Mouse (Mus musculus) right cerebral cortex, postnatal 36 days (tissue): ENCODE data around the gene Pheta2.
"Not testable (repeated sequence)": the region's sequence is repeated elsewhere in the genome, so short reads cannot be mapped to it uniquely, and the experiment has no call there.

Experiments used
- DNase-seq, 2 experiments: peaks; one replicate each; pipeline ENCODE4 v3.0.0; 2022; ENCODE audit warnings: low spot score in 2 of 2, mixed read lengths in 1 of 2

The Pheta2 gene

GRCm38 (mm10) chr15:82343368-82344287 is 4.9 kb downstream of the Pheta2 start:
- DNase-seq, result no peak

DNA sequence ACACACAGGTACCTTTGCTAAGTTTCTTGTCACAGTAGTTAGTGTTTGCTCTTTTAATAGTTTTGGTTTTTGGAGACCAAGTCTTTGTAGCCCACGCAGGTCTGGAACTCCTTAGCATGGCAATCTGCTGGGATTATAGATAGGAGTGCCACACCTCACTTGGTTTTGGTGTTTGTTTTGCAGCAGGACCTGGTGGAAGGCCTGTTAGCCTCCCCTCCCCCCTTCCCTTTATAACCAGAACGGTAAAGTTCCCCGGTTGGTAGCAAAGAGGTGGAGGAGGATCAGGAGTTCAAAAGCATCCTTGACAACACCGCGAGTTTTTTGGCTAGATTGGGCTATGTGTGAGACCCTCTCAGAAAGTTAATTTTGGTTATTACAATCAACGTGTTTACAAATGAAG is 6.2 kb downstream of the Pheta2 start:
- no peak for DNase-seq

GRCm38 (mm10) chr15:82345820-82346470 is 7.2 kb downstream of the Pheta2 start:
- DNase-seq, result peak; percentile 96 to 97

- DNase-seq, result no peak
Observed at GRCm38 (mm10) chr15:82346580-82347302, 8.0 kb downstream of the Pheta2 start.

DNA sequence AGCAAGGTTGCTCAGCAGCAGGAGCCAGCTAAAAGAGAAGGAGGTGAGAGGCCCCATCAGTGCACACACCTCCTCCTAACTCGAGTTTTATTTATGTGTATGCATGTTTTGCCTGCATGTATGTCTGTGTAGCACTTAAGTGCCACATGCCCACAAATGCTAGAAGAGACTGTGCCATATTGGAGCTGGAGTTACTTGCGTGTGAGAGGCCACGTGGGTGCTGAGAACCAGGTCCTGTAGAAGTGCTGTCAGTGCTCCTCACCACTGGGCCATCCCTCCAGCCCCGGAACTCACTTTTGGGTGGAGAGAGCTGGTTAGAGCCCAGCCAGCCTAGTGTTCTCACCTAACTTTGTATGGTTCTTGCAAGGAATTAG is 8.5 kb downstream of the Pheta2 start:
- no peak for DNase-seq

DNA sequence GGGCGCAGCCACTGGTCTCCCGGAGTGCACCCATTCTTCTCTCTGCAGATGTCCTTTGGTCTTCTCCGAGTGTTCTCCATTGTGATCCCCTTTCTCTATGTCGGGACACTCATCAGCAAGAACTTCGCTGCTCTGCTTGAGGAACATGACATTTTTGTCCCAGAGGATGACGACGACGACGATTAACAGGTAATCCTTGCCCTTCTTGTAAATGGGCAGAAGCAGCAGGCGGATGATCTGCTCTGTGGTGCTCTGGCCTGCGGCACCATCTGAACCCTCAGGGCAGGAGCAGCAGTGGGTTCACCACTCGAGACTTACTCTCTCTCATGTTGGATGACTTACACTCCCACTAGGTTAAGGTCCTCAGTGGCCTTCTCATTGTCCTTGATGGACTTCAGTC is 9.1 kb downstream of the Pheta2 start:
- no peak for DNase-seq

GRCm38 (mm10) chr15:82348258-82348998 is 9.7 kb downstream of the Pheta2 start:
- DNase-seq, result no peak

- no peak for DNase-seq
Observed at GRCm38 (mm10) chr15:82348999-82349341, 10.2 kb downstream of the Pheta2 start.

- no peak for DNase-seq
Observed at GRCm38 (mm10) chr15:82350349-82350748, 11.6 kb downstream of the Pheta2 start.

DNA sequence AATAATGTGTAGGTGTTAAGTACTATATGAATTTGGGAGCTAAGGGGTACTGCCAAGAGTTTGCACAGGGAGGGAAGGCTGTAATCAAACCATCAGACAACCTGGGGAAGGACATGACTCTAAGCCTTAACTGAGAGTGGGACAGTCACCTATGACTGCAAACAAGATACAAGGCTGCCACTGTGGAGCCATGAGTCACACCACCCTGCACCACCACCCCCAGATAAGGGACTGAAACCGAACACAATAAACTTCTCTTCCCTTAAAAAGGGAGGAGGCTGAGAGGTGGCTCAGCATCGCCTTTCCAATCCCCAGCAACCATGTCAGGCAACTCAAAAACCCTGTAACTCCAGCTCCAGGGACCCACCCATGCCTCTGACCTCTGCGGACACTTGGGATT is 12.7 kb downstream of the Pheta2 start:
- no peak for DNase-seq

GRCm38 (mm10) chr15:82353078-82353744 is 14.5 kb downstream of the Pheta2 start:
- no peak for DNase-seq

DNA sequence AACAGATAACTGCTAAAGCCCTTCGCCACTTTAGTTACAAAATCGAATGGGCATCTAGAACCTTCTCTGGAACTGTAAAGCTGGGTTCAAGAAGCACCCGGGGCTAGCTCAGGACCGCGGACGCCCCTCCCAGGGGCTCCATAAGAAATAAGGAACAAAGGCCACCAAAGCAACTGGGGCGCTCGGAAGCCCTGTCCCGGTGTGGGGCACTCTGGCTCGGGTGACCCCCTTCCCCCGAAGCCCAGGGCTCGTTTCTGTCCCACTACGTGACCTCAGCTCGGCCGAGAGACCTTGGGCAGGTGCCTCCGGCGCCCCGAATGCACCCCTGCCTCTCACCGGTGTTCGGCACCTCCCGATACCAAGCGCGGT is 15.0 kb downstream of the Pheta2 start:
- DNase-seq, result no peak

- peak; percentile 93 to 96 for DNase-seq
Observed at GRCm38 (mm10) chr15:82354126-82354945, 15.6 kb downstream of the Pheta2 start, which contains the start of gene Ndufa6. TSS of gene Ndufa6 (minus strand) at chr15:82354322.

- no peak for DNase-seq
Observed at GRCm38 (mm10) chr15:82358431-82359260, 19.9 kb downstream of the Pheta2 start.

DNA sequence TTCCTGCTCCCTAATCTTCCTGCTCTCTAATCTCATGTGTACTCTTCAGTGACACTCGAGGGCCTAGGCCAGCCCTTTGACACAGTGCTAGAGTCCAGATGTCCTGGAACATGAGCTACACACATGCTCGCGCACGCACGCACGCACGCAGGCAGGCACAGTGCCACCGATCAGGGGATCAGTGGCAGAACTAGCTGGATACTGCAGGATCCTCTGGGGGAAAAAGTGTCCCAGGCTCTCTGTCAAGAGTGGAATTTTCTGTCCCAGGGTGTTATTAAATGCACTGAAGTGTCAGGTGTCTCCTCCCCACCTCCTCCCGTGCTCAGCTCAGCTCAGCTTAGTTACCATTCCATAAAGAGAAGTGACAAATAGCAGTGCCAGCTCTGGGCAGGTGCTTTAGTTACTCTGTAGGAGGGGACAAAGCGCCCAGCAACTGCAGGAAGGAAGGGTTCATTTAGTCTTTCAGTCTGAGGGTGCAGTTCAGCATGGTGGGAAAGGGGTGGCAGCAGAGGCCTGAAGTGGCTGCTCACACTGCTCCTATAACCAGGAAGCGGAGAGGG is 22.8 kb downstream of the Pheta2 start:
- no peak for DNase-seq

DNA sequence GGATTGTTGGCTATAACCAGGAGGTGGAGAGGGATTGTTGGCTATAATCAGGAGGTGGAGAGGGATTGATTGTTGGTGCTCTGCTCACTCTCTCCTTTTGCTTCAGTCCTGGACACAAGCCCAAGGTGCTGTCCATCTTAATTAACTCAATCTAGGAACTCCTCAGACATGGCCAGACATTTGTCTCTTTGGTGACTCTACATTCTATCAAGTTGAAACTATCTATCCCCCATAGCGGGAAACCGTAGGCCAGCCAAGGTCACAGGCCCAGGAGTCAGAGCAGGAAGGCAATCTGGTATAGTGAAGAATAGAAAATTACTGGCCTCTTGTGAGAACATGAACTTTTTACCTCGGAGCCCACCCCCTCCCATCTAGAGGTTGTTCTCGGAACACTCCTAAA is 23.5 kb downstream of the Pheta2 start:
- no peak for DNase-seq

DNA sequence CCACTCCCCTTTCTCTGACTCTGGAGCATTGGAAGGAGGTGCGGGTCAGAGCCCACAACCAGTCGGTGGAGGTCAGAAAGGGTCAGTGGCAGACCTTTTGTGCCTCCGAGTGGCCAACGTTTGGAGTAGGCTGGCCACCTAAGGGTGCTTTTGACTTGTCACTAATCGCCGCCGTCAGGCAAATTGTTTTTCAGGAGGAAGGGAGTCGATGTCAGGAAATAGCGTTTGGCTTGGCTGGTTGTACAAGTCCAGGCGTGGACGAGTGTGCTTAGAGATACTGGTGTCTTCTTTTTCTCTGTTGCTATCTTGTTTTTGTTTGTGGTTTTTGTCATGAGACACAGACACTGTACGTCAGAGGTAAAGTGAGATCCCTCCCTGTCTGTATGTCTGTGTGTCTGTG is 25.1 kb downstream of the Pheta2 start:
- not testable (repeated sequence) for DNase-seq

DNA sequence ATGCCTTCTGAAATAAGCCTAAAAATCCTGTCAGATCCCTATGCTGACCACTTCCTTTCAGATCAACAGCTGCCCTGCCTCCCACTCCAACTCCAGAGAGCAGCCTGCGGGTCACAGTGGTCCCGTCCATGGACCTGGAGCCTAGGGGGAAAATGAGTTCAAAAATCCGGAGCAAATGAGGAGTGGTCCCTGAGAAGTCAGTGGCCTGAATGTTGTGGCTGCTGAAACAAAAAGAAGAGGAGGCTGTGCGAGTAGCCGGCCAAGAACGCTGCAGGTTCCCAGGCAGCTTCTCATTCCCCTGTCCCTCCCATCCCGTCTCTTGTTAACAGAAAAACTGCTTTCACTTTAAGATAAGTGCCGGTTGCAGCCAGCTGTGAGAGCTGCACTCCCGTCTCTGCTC is 25.8 kb downstream of the Pheta2 start:
- not testable (repeated sequence) for DNase-seq

DNA sequence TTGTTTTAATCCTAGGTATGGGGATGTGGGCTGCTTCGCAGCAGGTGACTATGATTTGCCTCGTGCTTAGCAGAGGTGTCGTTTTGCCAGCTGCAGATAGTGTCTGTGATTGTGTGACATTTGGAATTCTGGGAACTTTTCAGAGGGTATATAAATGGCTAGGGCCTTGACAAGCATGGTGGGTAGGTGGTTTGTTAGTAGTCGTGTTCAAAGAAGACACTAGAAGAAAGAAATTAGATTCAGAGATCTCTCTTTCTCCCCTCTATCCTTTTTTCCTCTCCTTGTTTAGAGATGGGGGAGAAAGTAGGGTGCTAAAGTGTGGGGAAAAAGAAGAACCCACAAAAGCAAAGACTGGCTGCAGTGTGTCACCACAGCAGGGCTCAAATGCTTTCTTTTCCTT is 29.4 kb downstream of the Pheta2 start:
- no peak for DNase-seq
